Mouse (Mus musculus): ENCODE results near the gene Cpne7. TPM values are rescaled to one million over a fixed set of nuclear protein-coding genes. Genes with fewer than 3 reads are reported as not detected.

Cpne7 gene
- polyA plus RNA-seq, 1 experiment from 2014 or later, result 3.2 TPM

- H3K4me1 ChIP-seq, result peaks cover 5% of the 10 kb centered on the region; the same call in 1 of the 2 replicates
- H3K27ac ChIP-seq (replicated peaks), result no peak overlapping the region
- no peak overlapping the region for H3K9ac ChIP-seq (replicated peaks)
- H3K36me3 ChIP-seq, result no peaks in the 10 kb centered on the region
- no peaks in the 10 kb centered on the region for H3K27me3 ChIP-seq
- ATAC-seq (replicated peaks), result no peak
- H3K9me3 ChIP-seq, result no peaks in the 10 kb centered on the region
- H3K4me3 ChIP-seq, result no peak overlapping the region
- WGBS, result 71% methylated on average over 7 of the region's 7 CpGs
- no peak overlapping the region for H3K4me2 ChIP-seq (replicated peaks)
Measured at GRCm38 (mm10) chr8:123146390-123146789, 29.2 kb downstream of the Cpne7 start.

- H3K4me2 ChIP-seq (replicated peaks), result no peak overlapping the region
- 71% methylated on average over 9 of the region's 9 CpGs for WGBS
- no peak overlapping the region for H3K27ac ChIP-seq (replicated peaks)
- H3K9me3 ChIP-seq, result no peaks in the 10 kb centered on the region
- H3K4me3 ChIP-seq, result no peak overlapping the region
- ATAC-seq (replicated peaks), result no peak
- H3K9ac ChIP-seq (replicated peaks), result no peak overlapping the region
- H3K4me1 ChIP-seq, result no peaks in the 10 kb centered on the region
- H3K27me3 ChIP-seq, result no peaks in the 10 kb centered on the region
- H3K36me3 ChIP-seq, result no peaks in the 10 kb centered on the region
Measured at GRCm38 (mm10) chr8:123150737-123151171, 33.6 kb downstream of the Cpne7 start.

- Histone ChIP-seq H3K4me1 (no peaks in the 10 kb centered on the region), H3K4me3 (no peak overlapping the region), H3K4me2 (replicated peaks) (no peak overlapping the region), H3K36me3 (no peaks in the 10 kb centered on the region), H3K9me3 (no peaks in the 10 kb centered on the region), H3K27ac (replicated peaks) (no peak overlapping the region), H3K9ac (replicated peaks) (no peak overlapping the region), H3K27me3 (no peaks in the 10 kb centered on the region)
- ATAC-seq (replicated peaks), result no peak
- 76% methylated on average over 5 of the region's 5 CpGs for WGBS
Measured at GRCm38 (mm10) chr8:123155177-123155576, 38.0 kb downstream of the Cpne7 start.

- WGBS, result 86% methylated on average over 9 of the region's 9 CpGs
Measured at GRCm38 (mm10) chr8:123156070-123156773, 39.0 kb downstream of the Cpne7 start.

DNA sequence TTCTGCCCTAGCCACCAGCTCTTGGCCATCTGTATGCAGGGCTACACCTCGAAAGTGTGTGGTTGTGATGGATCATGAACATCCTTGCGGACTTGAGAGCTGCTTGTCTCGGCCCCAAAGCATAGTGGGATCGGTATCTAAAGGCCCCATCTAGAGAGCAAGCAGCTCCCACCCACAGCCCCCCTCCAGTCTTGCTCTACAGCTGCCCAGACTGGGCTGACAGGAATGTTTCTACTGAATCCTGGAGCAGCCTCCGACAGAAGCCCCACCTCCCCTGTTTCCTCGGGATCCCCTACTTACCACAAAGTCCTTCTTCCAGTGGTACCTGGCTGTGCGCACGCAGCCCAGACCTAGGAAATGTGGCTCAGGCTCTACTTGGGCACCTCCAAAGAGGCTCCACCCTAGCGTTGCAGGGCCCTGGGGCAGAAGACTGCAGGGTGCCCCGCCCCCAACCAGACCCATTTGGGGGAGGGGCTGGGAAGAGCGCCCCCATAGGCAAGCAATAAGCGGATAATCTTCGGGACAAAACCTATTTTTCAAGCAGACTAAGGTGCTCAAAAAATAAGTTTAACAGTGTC lies 40.8 kb downstream of the Cpne7 start, which contains the start of gene Sult5a1:
Gene Sult5a1, minus strand, starts transcription at position 428 of the 578 bp plus-strand sequence.
- H3K27me3 ChIP-seq, result no peaks in the 10 kb centered on the region
- no peak within 1 kb of the TSS for H3K4me2 ChIP-seq (replicated peaks)
- H3K36me3 ChIP-seq, result no peaks in the 10 kb centered on the region
- H3K9me3 ChIP-seq, result no peaks in the 10 kb centered on the region
- 35% methylated on average over 13 of the region's 13 CpGs for WGBS
- H3K27ac ChIP-seq (replicated peaks), result no peak within 1 kb of the TSS
- H3K4me1 ChIP-seq, result no peaks in the 10 kb centered on the region
- no peak within 1 kb of the TSS for H3K4me3 ChIP-seq
- no peak for ATAC-seq (replicated peaks)
- no peak within 1 kb of the TSS for H3K9ac ChIP-seq (replicated peaks)

More at GRCm38 (mm10) chr8:123156070-123156773, 39.0 kb downstream of the Cpne7 start:
- no peaks in the 10 kb centered on the region for H3K27me3 ChIP-seq
- no peak overlapping the region for H3K4me3 ChIP-seq
- no peak overlapping the region for H3K4me2 ChIP-seq (replicated peaks)
- H3K9ac ChIP-seq (replicated peaks), result no peak overlapping the region
- no peaks in the 10 kb centered on the region for H3K4me1 ChIP-seq
- ATAC-seq (replicated peaks), result no peak
- no peak overlapping the region for H3K27ac ChIP-seq (replicated peaks)
- H3K9me3 ChIP-seq, result no peaks in the 10 kb centered on the region
- H3K36me3 ChIP-seq, result no peaks in the 10 kb centered on the region

DNA sequence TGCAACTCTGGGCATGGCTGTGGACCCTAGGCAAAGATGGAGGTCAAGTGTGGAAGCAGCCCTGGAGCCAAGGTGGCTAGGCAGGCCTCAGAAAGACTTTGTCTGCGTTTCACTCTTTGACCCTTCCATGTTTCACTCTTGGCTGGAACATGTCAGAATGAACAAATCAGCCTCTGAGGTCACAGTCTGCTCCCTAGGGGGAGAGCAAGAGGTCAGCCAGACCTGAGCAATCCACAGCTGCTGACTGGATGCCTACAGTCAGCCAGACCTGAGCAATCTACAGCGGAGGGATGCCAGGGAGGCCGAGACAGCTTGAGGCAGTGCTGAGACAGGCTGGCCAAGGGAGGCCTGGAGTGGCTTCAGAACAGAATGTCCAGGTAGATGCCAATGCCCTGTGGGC lies 64.2 kb downstream of the Cpne7 start:
- Histone ChIP-seq H3K27me3 (no peaks in the 10 kb centered on the region), H3K27ac (replicated peaks) (no peak overlapping the region), H3K4me2 (replicated peaks) (no peak overlapping the region), H3K36me3 (no peaks in the 10 kb centered on the region), H3K9ac (replicated peaks) (no peak overlapping the region), H3K4me3 (no peak overlapping the region), H3K4me1 (no peaks in the 10 kb centered on the region), H3K9me3 (no peaks in the 10 kb centered on the region)
- 81% methylated on average over 3 of the region's 3 CpGs for WGBS
- no peak for ATAC-seq (replicated peaks)

Small RNA genes within 50 kb of the gene (microRNA-seq; reads per million reads assigned to microRNA genes)
- gene Mir7079, result not detected
- not detected for gene Mir7080

Other genes starting within 250 kb of the Cpne7 start
- 53.3 and 76.2 TPM in 2 replicates for gene Ankrd11, start 75.1 kb upstream of the Cpne7 start, polyA plus RNA-seq (2015; fragmentation: Nextera tagmentation; extraction: Ambion mirVana)
- 47.0 and 47.2 TPM in 2 replicates for gene Spg7, start 54.4 kb upstream of the Cpne7 start, polyA plus RNA-seq (2015; fragmentation: Nextera tagmentation; extraction: Ambion mirVana)
- 886 and 899 TPM in 2 replicates for gene Rpl13, start 15.0 kb upstream of the Cpne7 start, polyA plus RNA-seq (2015; fragmentation: Nextera tagmentation; extraction: Ambion mirVana)
- 0.69 and 1.0 TPM in 2 replicates for gene Sult5a1, start 40.9 kb downstream of the Cpne7 start, polyA plus RNA-seq (2015; fragmentation: Nextera tagmentation; extraction: Ambion mirVana)
- 0.11 TPM in 1 of 2 replicates, not detected in the other for gene Dpep1, start 68.9 kb downstream of the Cpne7 start, polyA plus RNA-seq (2015; fragmentation: Nextera tagmentation; extraction: Ambion mirVana)
- 229 and 239 TPM in 2 replicates for gene Chmp1a, start 95.4 kb downstream of the Cpne7 start, polyA plus RNA-seq (2015; fragmentation: Nextera tagmentation; extraction: Ambion mirVana)
- 5.0 and 5.1 TPM in 2 replicates for gene Spata33, start 95.5 kb downstream of the Cpne7 start, polyA plus RNA-seq (2015; fragmentation: Nextera tagmentation; extraction: Ambion mirVana)
- 45.9 and 49.2 TPM in 2 replicates for gene Cdk10, start 107.5 kb downstream of the Cpne7 start, polyA plus RNA-seq (2015; fragmentation: Nextera tagmentation; extraction: Ambion mirVana)
- gene Spata2l, start 118.9 kb downstream of the Cpne7 start, polyA plus RNA-seq (2015; fragmentation: Nextera tagmentation; extraction: Ambion mirVana), result 4.0 and 4.8 TPM in 2 replicates
- gene Zfp276, start 136.8 kb downstream of the Cpne7 start, polyA plus RNA-seq (2015; fragmentation: Nextera tagmentation; extraction: Ambion mirVana), result 26.1 and 26.5 TPM in 2 replicates
- 46.8 and 47.2 TPM in 2 replicates for gene Vps9d1, start 137.0 kb downstream of the Cpne7 start, polyA plus RNA-seq (2015; fragmentation: Nextera tagmentation; extraction: Ambion mirVana)
- 15.2 and 15.3 TPM in 2 replicates for gene Fanca, start 201.2 kb downstream of the Cpne7 start, polyA plus RNA-seq (2015; fragmentation: Nextera tagmentation; extraction: Ambion mirVana)
- 32.9 and 33.0 TPM in 2 replicates for gene Spire2, start 215.3 kb downstream of the Cpne7 start, polyA plus RNA-seq (2015; fragmentation: Nextera tagmentation; extraction: Ambion mirVana)